Mouse (Mus musculus) embryonic fibroblast, embryonic 13.5 days (primary cell): ENCODE measurements at regions not wholly inside any gene's neighbourhood (a gene's known extent, or its start where the extent isn't known, plus 50 kb on each side); places are given as distances from the start of the nearest gene placed in this dataset.

Experiments used
- H3K27ac ChIP-seq: 2 replicates; pipeline ENCODE4 v1.5.1; 2012; ENCODE audit warnings: low read length, control low read depth, inconsistent platforms; ENCODE audit not compliant: insufficient read depth
- H3K4me1 ChIP-seq: 2 replicates; pipeline ENCODE4 v1.6.1; 2011; ENCODE audit warnings: low read length; ENCODE audit not compliant: control insufficient read depth, insufficient read depth
- H3K4me3 ChIP-seq: 2 replicates; pipeline ENCODE4 v1.5.1; 2011; ENCODE audit warnings: mild to moderate bottlenecking, control low read depth, low read length; ENCODE audit not compliant: insufficient read depth
- CTCF ChIP-seq: IDR thresholded peaks from 2 replicates; pipeline ENCODE4 v1.5.1; 2011; ENCODE audit warnings: mild to moderate bottlenecking, control low read depth, low read length, moderate library complexity, borderline replicate concordance; ENCODE audit not compliant: insufficient read depth
- POLR2A ChIP-seq: IDR thresholded peaks from 2 replicates; pipeline ENCODE4 v1.6.1; 2011; ENCODE audit warnings: low read depth, mild to moderate bottlenecking, control low read depth, low read length, moderate library complexity

- Histone ChIP-seq H3K27ac (no peak overlapping the region), H3K4me1 (peaks cover 6% of the 10 kb centered on the region; the same call in 1 of the 2 replicates), H3K4me3 (no peak overlapping the region)
- TF ChIP-seq CTCF (no peak), POLR2A (no peak)
Observed at GRCm38 (mm10) chr12:12681101-12681500, 260.6 kb downstream of the Mycn start.

GRCm38 (mm10) chr12:12680371-12680921 is 261.3 kb downstream of the Mycn start:
- Histone ChIP-seq H3K4me1 (peaks cover 6% of the 10 kb centered on the region; the same call in 1 of the 2 replicates), H3K4me3 (no peak overlapping the region), H3K27ac (no peak overlapping the region)
- TF ChIP-seq CTCF (no peak), POLR2A (no peak)

- no peak overlapping the region for H3K27ac ChIP-seq
- no peaks in the 10 kb centered on the region for H3K4me1 ChIP-seq
- TF ChIP-seq POLR2A (no peak), CTCF (no peak)
Observed at GRCm38 (mm10) chr12:12676676-12677075, 265.0 kb downstream of the Mycn start.

GRCm38 (mm10) chr12:12669931-12670330 is 271.8 kb downstream of the Mycn start:
- Histone ChIP-seq H3K4me1 (no peaks in the 10 kb centered on the region), H3K27ac (no peak overlapping the region), H3K4me3 (no peak overlapping the region)
- TF ChIP-seq POLR2A = no peak
- no peak for TF ChIP-seq CTCF

More at GRCm38 (mm10) chr12:12676676-12677075, 265.0 kb downstream of the Mycn start:
- H3K4me3 ChIP-seq = no peak overlapping the region

- H3K4me1 ChIP-seq = no peaks in the 10 kb centered on the region
- no peak for TF ChIP-seq POLR2A
- no peak for TF ChIP-seq CTCF
- no peak overlapping the region for H3K4me3 ChIP-seq
- H3K27ac ChIP-seq = no peak overlapping the region
Observed at GRCm38 (mm10) chr12:12668919-12669318, 272.8 kb downstream of the Mycn start.

GRCm38 (mm10) chr12:12655611-12656010 is 286.1 kb downstream of the Mycn start:
- Histone ChIP-seq H3K4me1 (no peaks in the 10 kb centered on the region), H3K4me3 (no peak overlapping the region), H3K27ac (no peak overlapping the region)
- no peak for TF ChIP-seq CTCF
- TF ChIP-seq POLR2A = no peak

GRCm38 (mm10) chr12:12655184-12655583 is 286.5 kb downstream of the Mycn start:
- Histone ChIP-seq H3K27ac (no peak overlapping the region), H3K4me1 (no peaks in the 10 kb centered on the region), H3K4me3 (no peak overlapping the region)
- TF ChIP-seq CTCF = no peak
- TF ChIP-seq POLR2A = no peak

GRCm38 (mm10) chr12:12652361-12652760 is 289.4 kb downstream of the Mycn start:
- H3K27ac ChIP-seq = no peak overlapping the region
- no peak overlapping the region for H3K4me3 ChIP-seq
- no peaks in the 10 kb centered on the region for H3K4me1 ChIP-seq
- TF ChIP-seq POLR2A (no peak), CTCF (no peak)

GRCm38 (mm10) chr12:12650309-12650708 is 291.4 kb downstream of the Mycn start:
- H3K4me1 ChIP-seq = no peaks in the 10 kb centered on the region
- no peak overlapping the region for H3K4me3 ChIP-seq
- no peak for TF ChIP-seq CTCF
- no peak for TF ChIP-seq POLR2A
- H3K27ac ChIP-seq = no peak overlapping the region

GRCm38 (mm10) chr12:12647467-12647866 is 294.2 kb downstream of the Mycn start:
- no peak for TF ChIP-seq CTCF
- TF ChIP-seq POLR2A = no peak
- no peak overlapping the region for H3K4me3 ChIP-seq
- H3K27ac ChIP-seq = no peak overlapping the region
- H3K4me1 ChIP-seq = no peaks in the 10 kb centered on the region

- Histone ChIP-seq H3K27ac (no peak overlapping the region), H3K4me3 (no peak overlapping the region), H3K4me1 (no peaks in the 10 kb centered on the region)
- TF ChIP-seq CTCF (no peak), POLR2A (no peak)
Observed at GRCm38 (mm10) chr12:12645183-12645582, 296.5 kb downstream of the Mycn start.
